Mouse (Mus musculus): ENCODE data around the gene Fgf10. TPM values are rescaled to one million over a fixed set of nuclear protein-coding genes. Genes with fewer than 3 reads are reported as not detected.

Gene Fgf10
- total and polyA plus RNA-seq, 3 experiments, result not detected

DNA sequence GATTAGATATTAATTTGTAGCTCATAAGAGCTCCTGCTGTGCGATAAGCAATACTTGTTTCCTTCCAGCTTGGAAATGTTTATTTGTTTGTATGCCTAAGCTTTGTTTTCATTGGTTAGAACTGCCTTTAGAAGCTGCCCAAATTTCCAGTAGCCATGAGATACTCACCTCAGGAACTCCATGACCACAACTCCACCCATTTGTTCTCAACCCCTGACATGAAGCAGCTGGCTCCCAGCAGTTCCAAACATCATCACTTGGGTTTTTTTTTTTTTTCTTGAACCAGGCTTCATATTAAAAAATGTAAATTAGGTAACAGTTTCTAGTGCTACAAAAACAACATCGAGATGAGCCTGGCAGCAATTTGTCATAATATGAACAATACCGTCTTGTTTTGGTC is 27.0 kb upstream of the Fgf10 start:
- H3K4me1 ChIP-seq (ENCODE audit: control insufficient read depth in 1 of 2, insufficient read depth in 2 of 2), result no peaks in the 10 kb centered on the region
- H3K4me3 ChIP-seq (replicated peaks in 1 of 3; ENCODE audit: low read depth in 2 of 3, low read length in 2 of 3, poor library complexity in 1 of 3), result no peak overlapping the region
- no peak for DNase-seq (ENCODE audit: extremely low read depth)
- no peaks in the 10 kb centered on the region for H3K79me2 ChIP-seq (replicated peaks; ENCODE audit: control insufficient read depth, extremely low read depth, insufficient read depth, poor library complexity, severe bottlenecking)
- H3K9ac ChIP-seq (ENCODE audit: insufficient read depth, low read depth), result no peak overlapping the region
- TF ChIP-seq IRF4 (IDR thresholded peaks at IDR 0.05; ENCODE audit: low read depth, low read length), result no peak
- no peak for TF ChIP-seq USF2 (conservative IDR thresholded peaks at IDR 0.05; ENCODE audit: low read depth, low read length)
- no peak for TF ChIP-seq RAD21 (IDR thresholded peaks at IDR 0.05; ENCODE audit: low read depth, low read length)
- TF ChIP-seq GABPA (IDR thresholded peaks at IDR 0.05; ENCODE audit: insufficient replicate concordance, low read depth, low read length), result no peak
- no peak for TF ChIP-seq SIN3A (IDR thresholded peaks at IDR 0.05; ENCODE audit: low read length)
- no peak for TF ChIP-seq MYC (IDR thresholded peaks at IDR 0.05; ENCODE audit: low read depth, low read length)
- TF ChIP-seq MXI1 (IDR thresholded peaks at IDR 0.05; ENCODE audit: low read depth, low read length), result no peak
- TF ChIP-seq ZNF384 (IDR thresholded peaks at IDR 0.05; ENCODE audit: low read depth, low read length), result no peak
- no peak for TF ChIP-seq E2F4 (IDR thresholded peaks at IDR 0.05; ENCODE audit: insufficient replicate concordance, low read depth, low read length)
- no peak for TF ChIP-seq UBTF (IDR thresholded peaks at IDR 0.05; ENCODE audit: low read depth, low read length)
- no peak for TF ChIP-seq JUN (IDR thresholded peaks at IDR 0.05; ENCODE audit: insufficient read depth, low read depth, low read length)
- in situ Hi-C loops (cut with MboI; ENCODE audit: low pct_ligation_motif_present, low pct_unique_long_range_greater_than_20kb, low sequenced_read_pairs), result no loop called here
- no peaks in the 10 kb centered on the region for H3K27me3 ChIP-seq (replicated peaks)
- no peaks in the 10 kb centered on the region for H3K36me3 ChIP-seq (replicated peaks in 1 of 2; ENCODE audit: control insufficient read depth in 1 of 2, insufficient read depth in 1 of 2, low read length in 1 of 2)
- H3K27ac ChIP-seq (ENCODE audit: insufficient read depth, low read depth), result no peak overlapping the region
- dilution Hi-C loops (cut with MboI; ENCODE audit: extremely low pct_ligation_motif_present, extremely low pct_unique_long_range_greater_than_20kb, low sequenced_read_pairs), result no loop called here
- no peaks in the 10 kb centered on the region for H3K9me3 ChIP-seq (replicated peaks; ENCODE audit: low read length)
- H3K4me2 ChIP-seq (ENCODE audit: insufficient read depth, low read depth, poor library complexity, severe bottlenecking), result no peak overlapping the region

DNA sequence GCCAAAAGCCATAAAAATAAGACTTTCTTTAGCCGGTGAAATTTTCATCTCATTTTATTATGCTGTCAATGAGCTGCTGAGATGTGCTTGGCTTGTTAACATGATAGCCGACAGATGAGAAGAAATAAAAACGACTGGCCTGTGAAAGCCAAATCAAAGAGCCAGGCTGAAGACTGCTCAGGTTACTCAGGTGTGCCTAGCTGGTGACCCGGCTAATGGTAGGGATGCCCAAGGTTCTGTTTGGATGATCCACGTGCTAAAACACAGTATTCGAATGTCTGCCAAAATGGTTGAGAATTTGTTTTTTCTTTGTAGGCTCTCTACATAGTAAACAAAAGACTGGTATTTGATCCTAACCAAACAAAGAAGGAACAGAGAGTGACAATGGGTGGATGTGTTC is 26.5 kb upstream of the Fgf10 start:
- no peak for TF ChIP-seq JUN (IDR thresholded peaks at IDR 0.05; ENCODE audit: insufficient read depth, low read depth, low read length)
- TF ChIP-seq ZKSCAN1 (IDR thresholded peaks at IDR 0.05; ENCODE audit: borderline replicate concordance, low read depth, low read length), result no peak
- TF ChIP-seq CHD2 (IDR thresholded peaks at IDR 0.05; ENCODE audit: low read length), result no peak
- no peak for TF ChIP-seq UBTF (IDR thresholded peaks at IDR 0.05; ENCODE audit: low read depth, low read length)
- no peak for TF ChIP-seq ETS1 (conservative IDR thresholded peaks at IDR 0.05; ENCODE audit: low read depth, low read length)
- no peak for TF ChIP-seq JUND (conservative IDR thresholded peaks at IDR 0.05; ENCODE audit: low read depth, low read length)
- no peak for TF ChIP-seq MAFK (IDR thresholded peaks at IDR 0.05; ENCODE audit: insufficient replicate concordance, low read length)
- no peak for TF ChIP-seq ZMIZ1 (IDR thresholded peaks at IDR 0.05; ENCODE audit: low read depth, low read length)
- TF ChIP-seq MAZ (IDR thresholded peaks at IDR 0.05; ENCODE audit: low read depth, low read length), result no peak
- TF ChIP-seq SIN3A (IDR thresholded peaks at IDR 0.05; ENCODE audit: low read length), result no peak
- TF ChIP-seq TBP (conservative IDR thresholded peaks at IDR 0.05; ENCODE audit: low read depth, low read length), result no peak
- H3K27me3 ChIP-seq (replicated peaks), result no peaks in the 10 kb centered on the region
- no peak overlapping the region for H3K4me3 ChIP-seq (replicated peaks in 1 of 3; ENCODE audit: low read depth in 2 of 3, low read length in 2 of 3, poor library complexity in 1 of 3)
- no peak overlapping the region for H3K4me2 ChIP-seq (ENCODE audit: insufficient read depth, low read depth, poor library complexity, severe bottlenecking)
- H3K9ac ChIP-seq (ENCODE audit: insufficient read depth, low read depth), result no peak overlapping the region
- in situ Hi-C loops (cut with MboI; ENCODE audit: low pct_ligation_motif_present, low pct_unique_long_range_greater_than_20kb, low sequenced_read_pairs), result no loop called here
- no peaks in the 10 kb centered on the region for H3K36me3 ChIP-seq (replicated peaks in 1 of 2; ENCODE audit: control insufficient read depth in 1 of 2, insufficient read depth in 1 of 2, low read length in 1 of 2)
- H3K4me1 ChIP-seq (ENCODE audit: control insufficient read depth in 1 of 2, insufficient read depth in 2 of 2), result no peaks in the 10 kb centered on the region
- no peak overlapping the region for H3K27ac ChIP-seq (ENCODE audit: insufficient read depth, low read depth)
- dilution Hi-C loops (cut with MboI; ENCODE audit: extremely low pct_ligation_motif_present, extremely low pct_unique_long_range_greater_than_20kb, low sequenced_read_pairs), result no loop called here
- DNase-seq (ENCODE audit: extremely low read depth), result no peak
- H3K9me3 ChIP-seq (replicated peaks; ENCODE audit: low read length), result no peaks in the 10 kb centered on the region
- no peaks in the 10 kb centered on the region for H3K79me2 ChIP-seq (replicated peaks; ENCODE audit: control insufficient read depth, extremely low read depth, insufficient read depth, poor library complexity, severe bottlenecking)

Measured in CH12.LX (cell line).